In genomic region chr7:70362526-70363170, GRCm38 (mm10) we compare ENCODE assay signal across 8 mouse cellular contexts. TPM values are rescaled to one million over a fixed set of nuclear protein-coding genes. Genes with fewer than 3 reads are reported as not detected.
DNase-seq lines count a peak whose midpoint lies in the region; ATAC-seq and TF ChIP-seq lines count a peak whose summit lies in the region.

No protein-coding gene starts in this region.

- 38% methylated on average over 12 of the region's 12 CpGs for WGBS in heart, adult 2 months
- 23% methylated on average over 12 of the region's 12 CpGs for WGBS in embryonic facial prominence, embryonic 15.5 days
- 3% methylated on average over 12 of the region's 12 CpGs for WGBS in midbrain, embryonic 13.5 days

- H3K4me1 ChIP-seq in heart, adult 2 months (ENCODE audit: control insufficient read depth, insufficient read depth, low read length) = no peaks in the 10 kb centered on the region; the same call in 1 of the 2 replicates
- peaks cover 26% of the 10 kb centered on the region for H3K4me1 ChIP-seq in embryonic facial prominence, embryonic 15.5 days
- H3K4me1 ChIP-seq in midbrain, embryonic 13.5 days (replicated peaks) = peaks cover 10% of the 10 kb centered on the region; the same call in 1 of the 2 replicates

- intact Hi-C loops in heart, adult 2 months (cut with DNase I) = loop anchor here (1.0 to 10.0 kb wide), 5 partner anchors 16 to 1602 kb away; no protein-coding TSS in a partner anchor
- intact Hi-C loops in heart, postnatal 10 days (cut with DNase I) = loop anchor here (5.0 to 10.0 kb wide), 4 partner anchors 262 to 1345 kb away; no protein-coding TSS in a partner anchor
- intact Hi-C loops in left cerebral cortex, postnatal 25 days (cut with DNase I) = loop anchor here (5.0 to 10.0 kb wide), 5 partner anchors 35 to 1782 kb away; no protein-coding TSS in a partner anchor

- H3K9me3 ChIP-seq in embryonic facial prominence, embryonic 15.5 days (replicated peaks) = no peaks in the 10 kb centered on the region
- no peaks in the 10 kb centered on the region for H3K9me3 ChIP-seq in midbrain, embryonic 13.5 days

- no peak for TF ChIP-seq EP300 in heart, adult 2 months (IDR thresholded peaks at IDR 0.05; ENCODE audit: insufficient read depth, low read depth, low read length)

- no peak for TF ChIP-seq CTCF in heart, adult 2 months (IDR thresholded peaks at IDR 0.05)

- H3K36me3 ChIP-seq in heart, adult 2 months (ENCODE audit: control insufficient read depth, insufficient read depth, low read length) = no peaks in the 10 kb centered on the region
- H3K36me3 ChIP-seq in embryonic facial prominence, embryonic 15.5 days = no peaks in the 10 kb centered on the region
- H3K36me3 ChIP-seq in midbrain, embryonic 13.5 days = no peaks in the 10 kb centered on the region

- no peak for TF ChIP-seq POLR2A in heart, adult 2 months (IDR thresholded peaks at IDR 0.05; ENCODE audit: insufficient read depth, low read depth, low read length)

- ATAC-seq in embryonic facial prominence, embryonic 15.5 days (ENCODE audit: insufficient number of reproducible peaks, low FRiP score, low TSS enrichment, low read depth) = no peak
- ATAC-seq in midbrain, embryonic 13.5 days = no peak

- H3K27ac ChIP-seq in heart, adult 2 months = peak overlapping the region; percentile 84
- H3K27ac ChIP-seq in embryonic facial prominence, embryonic 15.5 days (replicated peaks) = no peak overlapping the region
- H3K27ac ChIP-seq in midbrain, embryonic 13.5 days = peak overlapping the region; percentile 91

- H3K27me3 ChIP-seq in heart, adult 2 months (ENCODE audit: control insufficient read depth, insufficient read depth, low read length) = peaks cover 6% of the 10 kb centered on the region; the same call in 1 of the 2 replicates
- peaks cover 30% of the 10 kb centered on the region for H3K27me3 ChIP-seq in embryonic facial prominence, embryonic 15.5 days
- peaks cover 48% of the 10 kb centered on the region for H3K27me3 ChIP-seq in midbrain, embryonic 13.5 days

- peak overlapping the region; percentile 85 for H3K4me2 ChIP-seq in embryonic facial prominence, embryonic 15.5 days (replicated peaks)
- peak overlapping the region; percentile 75 for H3K4me2 ChIP-seq in midbrain, embryonic 13.5 days (replicated peaks)

- no peaks in the 10 kb centered on the region; the same call in 1 of the 2 replicates for H3K79me2 ChIP-seq in heart, adult 2 months (replicated peaks; ENCODE audit: control insufficient read depth, insufficient read depth, low read length)

- H3K4me3 ChIP-seq in heart, adult 2 months = peak overlapping the region; percentile 74
- peak overlapping the region; percentile 71 for H3K4me3 ChIP-seq in embryonic facial prominence, embryonic 15.5 days (replicated peaks)
- H3K4me3 ChIP-seq in midbrain, embryonic 13.5 days (replicated peaks) = peak overlapping the region; percentile 81

- DNase-seq in heart, adult 2 months = no peak
- no peak for DNase-seq in heart, postnatal 10 days
- DNase-seq in kidney, adult 18-20 months = peak; percentile 60
- no peak for DNase-seq in urinary bladder, postnatal 10 days (ENCODE audit: low spot score)
- DNase-seq in left cerebral cortex, adult 9 months (ENCODE audit: low spot score in 2 of 2) = no peak
- no peak for DNase-seq in left cerebral cortex, postnatal 25 days (ENCODE audit: low spot score in 2 of 2)

- peak overlapping the region; percentile 38 for H3K9ac ChIP-seq in heart, adult 2 months (ENCODE audit: low read depth, low read length)
- H3K9ac ChIP-seq in embryonic facial prominence, embryonic 15.5 days = no peak overlapping the region
- peak overlapping the region; percentile 80 for H3K9ac ChIP-seq in midbrain, embryonic 13.5 days (replicated peaks)

RNA-seq across cellular contexts. Expression of gene Nr2f2, which starts 3.9 kb away (rescaled TPM):
- total RNA-seq in heart, adult 2 months (2021) = 10 to 100 TPM; 16.4 to 18.8 TPM
- 22.9 and 39.3 TPM in 2 replicates for polyA plus RNA-seq in heart, adult 2 months (2012; rRNA removed)
- total RNA-seq in heart, postnatal 10 days (2021) = 10 to 100 TPM; 25.2 to 30.0 TPM
- polyA plus RNA-seq in embryonic facial prominence, embryonic 15.5 days (2015; fragmentation: Nextera tagmentation; extraction: Ambion mirVana) = 32.3 and 35.6 TPM in 2 replicates
- 132 and 143 TPM in 2 replicates for polyA plus RNA-seq in midbrain, embryonic 13.5 days (2015; fragmentation: Nextera tagmentation; extraction: Ambion mirVana)
- total RNA-seq in left cerebral cortex, postnatal 25 days (2021) = 10 to 100 TPM; 34.2 to 38.4 TPM
